Mouse (Mus musculus): Measurements from ENCODE around the gene Rem2. TPM values are rescaled to one million over a fixed set of nuclear protein-coding genes. Genes with fewer than 3 reads are reported as not detected.
A peak's percentile ranks its signal among the peaks of the same experiment; 100 is the strongest.

Rem2 gene
- total RNA-seq, 2 experiments from 2014 or later: 0.62 TPM; not detected in 1

GRCm38 (mm10) chr14:54487732-54488131, 11.8 kb downstream of the Rem2 start:
- ATAC-seq (replicated peaks; ENCODE audit: poor library complexity): no peak

GRCm38 (mm10) chr14:54488350-54488749, 12.4 kb downstream of the Rem2 start:
- ATAC-seq (replicated peaks; ENCODE audit: poor library complexity): no peak

- peak; percentile 73 for ATAC-seq (replicated peaks; ENCODE audit: poor library complexity)
These were observed 16.6 kb downstream of the Rem2 start for GRCm38 (mm10) chr14:54492345-54493131.

DNA sequence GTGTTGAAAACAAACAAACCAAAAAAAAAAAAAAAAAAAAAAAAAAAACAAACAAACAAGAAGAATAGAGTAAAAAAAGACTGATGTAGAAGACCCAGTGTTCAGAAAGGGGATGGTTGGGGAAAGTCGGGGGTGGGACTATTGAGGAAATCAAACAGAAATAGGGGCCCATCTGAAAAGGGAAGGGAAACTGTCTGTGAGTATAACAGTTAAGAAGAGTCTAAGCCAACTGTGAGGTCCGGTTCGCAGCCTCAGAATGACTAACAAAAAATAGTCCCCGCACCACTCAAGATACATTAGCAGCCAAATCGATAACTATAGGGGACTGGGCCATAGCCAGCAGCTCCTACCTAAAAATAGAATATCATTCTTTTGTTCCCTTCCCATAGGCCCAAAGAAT, 17.3 kb downstream of the Rem2 start:
- no peak for ATAC-seq (replicated peaks; ENCODE audit: poor library complexity)

DNA sequence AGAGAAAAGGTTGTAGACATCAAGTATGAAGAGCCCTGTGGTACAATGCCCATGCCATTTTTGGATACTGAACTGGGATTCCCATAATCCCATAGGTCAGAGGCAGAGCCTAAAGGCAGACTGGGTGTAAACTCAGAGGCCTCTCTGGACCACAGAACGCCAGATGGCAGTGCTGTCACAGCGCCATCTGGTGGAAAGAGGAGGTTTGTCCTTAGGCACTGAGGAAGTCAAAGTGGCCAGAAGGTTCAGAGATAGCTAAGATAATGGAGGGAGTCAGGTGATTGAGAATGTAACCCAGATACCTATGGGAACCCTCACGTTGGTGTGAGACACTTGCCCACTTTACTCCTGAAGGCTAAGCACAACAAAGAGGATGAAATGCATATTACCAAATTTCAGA, 18.3 kb downstream of the Rem2 start:
- peak; percentile 90 for ATAC-seq (replicated peaks; ENCODE audit: poor library complexity)

DNA sequence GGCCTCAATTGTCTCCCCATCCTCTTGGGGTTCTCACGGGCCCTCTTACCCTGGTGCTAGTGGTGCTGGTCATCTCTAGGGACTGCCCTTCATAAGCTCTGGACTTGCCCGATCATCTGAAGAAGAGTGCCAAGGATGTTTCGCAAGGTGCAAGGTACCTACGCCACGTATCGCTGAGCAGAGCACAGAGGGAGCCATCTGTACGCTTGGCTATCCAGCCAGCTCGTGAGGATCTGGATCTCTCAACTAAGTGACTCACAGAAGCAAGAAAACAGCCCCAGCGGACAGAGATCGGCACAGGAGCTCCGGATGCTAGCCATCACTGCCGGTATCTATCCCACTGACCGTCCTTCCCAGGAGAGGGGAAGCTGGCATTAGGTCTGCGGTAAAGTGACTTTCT, 20.8 kb downstream of the Rem2 start:
- ATAC-seq (replicated peaks; ENCODE audit: poor library complexity): no peak

GRCm38 (mm10) chr14:54499330-54499729, 23.4 kb downstream of the Rem2 start:
- no peak for ATAC-seq (replicated peaks; ENCODE audit: poor library complexity)

- ATAC-seq (replicated peaks; ENCODE audit: poor library complexity): no peak
These were observed 25.5 kb downstream of the Rem2 start for GRCm38 (mm10) chr14:54501365-54501764.

DNA sequence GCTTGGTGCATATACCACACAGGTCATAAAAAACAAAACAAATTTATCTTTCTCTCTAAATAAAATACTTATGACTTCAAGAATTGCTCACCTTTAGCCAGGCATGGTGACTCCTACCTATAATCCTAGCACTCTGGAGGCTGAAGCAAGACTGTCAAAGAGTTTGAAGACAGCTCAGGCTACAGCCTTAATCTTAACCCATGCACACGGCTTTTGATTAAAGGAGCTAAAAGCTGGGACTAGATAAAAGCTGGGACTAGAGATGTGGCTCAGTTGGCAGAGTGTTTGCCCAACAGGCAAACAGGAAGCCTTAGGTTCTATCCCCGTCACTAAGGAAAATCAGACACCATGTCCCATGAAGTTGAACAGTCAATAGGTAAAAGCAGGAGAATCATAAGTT, 27.2 kb downstream of the Rem2 start:
- ATAC-seq (replicated peaks; ENCODE audit: poor library complexity): peak; percentile 74

DNA sequence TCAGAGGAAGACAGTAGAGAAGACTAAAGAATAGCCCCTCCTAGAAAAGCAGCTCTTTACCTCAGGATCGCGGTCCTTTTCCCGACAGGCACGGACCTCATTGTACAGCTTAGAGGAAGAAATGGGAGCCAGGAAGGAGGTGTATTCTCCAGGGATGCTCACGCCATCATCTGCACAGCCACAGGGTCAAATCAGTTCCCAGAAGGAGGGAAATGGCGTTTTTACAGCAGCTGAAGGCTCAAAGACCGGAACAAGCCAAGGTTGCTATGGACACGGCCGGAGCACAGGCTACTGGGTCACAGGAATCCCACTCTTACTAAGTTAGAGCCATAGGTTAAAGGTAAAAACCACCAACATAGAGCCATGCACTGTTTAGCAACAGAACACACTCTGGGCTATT, 33.9 kb downstream of the Rem2 start:
- ATAC-seq (replicated peaks; ENCODE audit: poor library complexity): no peak

DNA sequence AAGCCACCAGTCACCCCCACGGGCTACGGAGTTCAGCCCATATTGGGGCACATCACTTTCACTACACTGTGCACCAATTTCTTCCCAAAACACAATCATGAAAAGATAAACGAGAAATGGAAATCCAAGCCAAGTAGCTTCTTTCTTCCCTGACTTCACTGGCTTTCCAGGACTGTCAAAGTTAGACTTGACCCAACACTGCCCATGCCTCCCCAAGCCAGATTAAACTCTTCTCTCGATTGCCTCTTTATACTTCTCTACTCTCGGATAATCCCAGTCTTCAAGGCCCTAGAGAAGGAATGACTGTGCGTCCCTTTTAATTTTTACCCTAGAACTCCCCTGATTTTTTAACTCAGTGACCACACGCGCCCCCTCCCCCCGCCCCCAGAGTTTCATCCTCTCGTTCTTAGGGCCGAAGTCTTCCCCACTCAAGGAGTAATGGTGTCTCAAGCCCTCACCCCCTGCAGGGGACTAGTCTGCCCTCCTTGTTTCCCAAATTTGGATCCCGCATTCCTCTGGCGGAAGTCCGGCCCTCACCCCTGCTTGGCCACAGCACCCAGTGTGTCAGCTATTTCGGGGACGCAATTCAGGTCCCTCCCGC, 40.9 kb downstream of the Rem2 start:
- no peak; the same call in 1 of the 2 replicates for ATAC-seq (replicated peaks; ENCODE audit: poor library complexity)

DNA sequence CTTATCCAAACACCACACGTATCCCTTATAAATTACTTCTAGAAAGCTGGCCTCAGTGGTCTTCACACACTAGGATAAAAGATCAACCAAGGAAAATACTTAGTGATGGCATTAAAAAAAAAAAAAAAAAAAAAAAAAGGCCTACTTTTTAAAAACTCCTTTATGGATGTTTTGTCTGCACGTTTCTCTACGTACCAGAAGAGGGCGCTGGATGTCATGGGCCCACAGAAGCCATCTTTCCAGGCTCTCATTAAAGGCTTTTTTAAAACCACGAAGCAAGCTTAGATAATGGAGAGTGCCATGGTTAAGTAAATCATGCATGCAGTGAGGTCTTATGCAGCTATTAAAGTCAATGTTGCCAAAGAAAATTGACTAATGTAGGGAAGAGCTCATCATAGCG, 47.7 kb downstream of the Rem2 start:
- ATAC-seq (replicated peaks; ENCODE audit: poor library complexity): peak; percentile 58

GRCm38 (mm10) chr14:54527227-54528006, 51.5 kb downstream of the Rem2 start:
- ATAC-seq (replicated peaks; ENCODE audit: poor library complexity): no peak

DNA sequence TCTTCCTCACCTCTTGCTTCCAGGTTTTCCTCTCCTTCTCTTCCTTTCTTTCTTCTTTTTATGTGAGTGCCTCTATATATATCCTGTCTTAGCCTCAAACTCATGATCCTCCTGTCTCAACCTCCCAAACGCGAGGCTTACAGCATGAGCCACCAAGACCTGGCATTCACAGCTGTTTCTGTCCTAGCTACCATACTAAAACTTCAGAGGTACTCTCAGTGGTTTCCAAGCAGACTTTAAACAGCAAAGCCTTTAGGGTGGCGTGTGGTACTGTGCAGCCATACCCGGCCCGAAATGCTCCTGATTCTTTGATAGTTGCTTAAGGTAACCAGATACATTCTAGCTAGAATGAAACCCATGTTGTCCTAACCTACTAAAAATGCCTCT, 52.1 kb downstream of the Rem2 start:
- no peak for ATAC-seq (replicated peaks; ENCODE audit: poor library complexity)

DNA sequence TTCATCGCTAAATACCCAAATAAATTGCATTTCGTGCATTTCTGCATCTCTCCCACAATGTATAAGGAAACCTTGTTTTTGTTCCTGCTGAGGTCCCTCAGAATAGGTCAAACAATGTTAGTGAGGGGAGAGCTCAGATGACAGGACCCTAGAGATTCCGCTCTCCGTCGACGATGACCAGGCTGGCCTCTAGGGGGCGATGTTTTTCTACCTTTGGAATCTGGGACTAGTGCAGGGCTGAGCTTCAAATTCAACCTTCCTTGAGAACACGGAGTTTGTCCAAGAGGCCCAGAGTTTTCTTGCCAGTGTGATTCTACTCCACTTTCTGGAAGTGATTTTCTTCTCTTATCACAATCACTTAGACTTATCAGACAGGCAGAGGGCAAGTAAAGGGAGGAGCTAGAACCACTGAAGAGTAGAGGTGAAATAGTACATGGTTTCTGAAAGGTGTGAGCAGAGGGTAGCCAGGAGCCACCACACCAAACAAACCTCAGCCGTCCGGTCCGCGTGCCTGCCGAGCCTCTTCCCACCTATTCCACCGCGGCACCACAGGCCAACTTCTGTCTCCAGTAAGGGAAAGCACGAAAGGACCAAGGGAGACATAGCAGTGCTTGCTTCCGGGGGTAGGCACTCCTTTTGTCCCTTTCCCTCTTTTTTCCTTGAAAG, 52.7 kb downstream of the Rem2 start:
- ATAC-seq (replicated peaks; ENCODE audit: poor library complexity): peak; percentile 88

Other genes with a start within 250 kb of the Rem2 start
- gene Dad1, start 222.0 kb upstream of the Rem2 start, total RNA-seq (2015): 228 and 315 TPM in 2 replicates
- 125 and 135 TPM in 2 replicates for gene Dad1, start 222.0 kb upstream of the Rem2 start, total RNA-seq (2017)
- gene Abhd4, start 221.9 kb upstream of the Rem2 start, total RNA-seq (2015): 34.6 and 44.2 TPM in 2 replicates
- 20.4 and 33.1 TPM in 2 replicates for gene Abhd4, start 221.9 kb upstream of the Rem2 start, total RNA-seq (2017)
- not detected in 2 replicates for gene Olfr49, start 191.2 kb upstream of the Rem2 start, total RNA-seq (2015)
- not detected in 2 replicates for gene Olfr49, start 191.2 kb upstream of the Rem2 start, total RNA-seq (2017)
- 49.6 and 56.2 TPM in 2 replicates for gene Oxa1l, start 115.3 kb upstream of the Rem2 start, total RNA-seq (2015)
- gene Oxa1l, start 115.3 kb upstream of the Rem2 start, total RNA-seq (2017): 37.0 and 37.9 TPM in 2 replicates
- 2.7 and 3.5 TPM in 2 replicates for gene Slc7a7, start 58.3 kb upstream of the Rem2 start, total RNA-seq (2015)
- gene Slc7a7, start 58.3 kb upstream of the Rem2 start, total RNA-seq (2017): 5.4 and 6.4 TPM in 2 replicates
- gene Mrpl52, start 49.2 kb upstream of the Rem2 start, total RNA-seq (2015): 118 and 124 TPM in 2 replicates
- 75.1 and 86.7 TPM in 2 replicates for gene Mrpl52, start 49.2 kb upstream of the Rem2 start, total RNA-seq (2017)
- gene Mmp14, start 44.5 kb upstream of the Rem2 start, total RNA-seq (2015): 2.1 and 4.5 TPM in 2 replicates
- gene Mmp14, start 44.5 kb upstream of the Rem2 start, total RNA-seq (2017): 3.0 and 4.1 TPM in 2 replicates
- 23.5 and 25.0 TPM in 2 replicates for gene Lrp10, start 12.0 kb upstream of the Rem2 start, total RNA-seq (2015)
- gene Lrp10, start 12.0 kb upstream of the Rem2 start, total RNA-seq (2017): 27.4 and 37.2 TPM in 2 replicates
- 57.3 and 76.3 TPM in 2 replicates for gene Prmt5, start 41.4 kb downstream of the Rem2 start, total RNA-seq (2015)
- 62.1 and 66.6 TPM in 2 replicates for gene Prmt5, start 41.4 kb downstream of the Rem2 start, total RNA-seq (2017)
- gene Haus4, start 78.5 kb downstream of the Rem2 start, total RNA-seq (2015): 62.1 and 62.7 TPM in 2 replicates
- gene Haus4, start 78.5 kb downstream of the Rem2 start, total RNA-seq (2017): 90.7 and 94.0 TPM in 2 replicates
- gene Ajuba, start 101.5 kb downstream of the Rem2 start, total RNA-seq (2015): 1.2 and 2.1 TPM in 2 replicates
- gene Ajuba, start 101.5 kb downstream of the Rem2 start, total RNA-seq (2017): 0.29 and 1.2 TPM in 2 replicates
- 6.9 and 14.0 TPM in 2 replicates for gene 4931414P19Rik, start 129.9 kb downstream of the Rem2 start, total RNA-seq (2015)
- 5.1 TPM in 2 replicates for gene 4931414P19Rik, start 129.9 kb downstream of the Rem2 start, total RNA-seq (2017)
- gene Psmb5, start 141.9 kb downstream of the Rem2 start, total RNA-seq (2015): 189 and 217 TPM in 2 replicates
- 58.9 and 64.6 TPM in 2 replicates for gene Psmb5, start 141.9 kb downstream of the Rem2 start, total RNA-seq (2017)
- not detected in 2 replicates for gene Psmb11, start 145.3 kb downstream of the Rem2 start, total RNA-seq (2015)
- gene Psmb11, start 145.3 kb downstream of the Rem2 start, total RNA-seq (2017): 0.04 TPM in 1 of 2 replicates, not detected in the other
- not detected in 2 replicates for gene Gm17606, start 164.9 kb downstream of the Rem2 start, total RNA-seq (2015)
- not detected in 2 replicates for gene Gm17606, start 164.9 kb downstream of the Rem2 start, total RNA-seq (2017)
- gene Cdh24, start 165.3 kb downstream of the Rem2 start, total RNA-seq (2015): 0.39 and 0.62 TPM in 2 replicates
- gene Cdh24, start 165.3 kb downstream of the Rem2 start, total RNA-seq (2017): 0.71 and 0.92 TPM in 2 replicates
- 75.7 and 80.2 TPM in 2 replicates for gene 1700123O20Rik, start 210.1 kb downstream of the Rem2 start, total RNA-seq (2015)
- 47.3 and 52.3 TPM in 2 replicates for gene 1700123O20Rik, start 210.1 kb downstream of the Rem2 start, total RNA-seq (2017)
- gene Acin1, start 210.8 kb downstream of the Rem2 start, total RNA-seq (2015): 170 and 177 TPM in 2 replicates
- 223 and 235 TPM in 2 replicates for gene Acin1, start 210.8 kb downstream of the Rem2 start, total RNA-seq (2017)
- gene Gm29776, start 222.7 kb downstream of the Rem2 start, total RNA-seq (2015): 0.12 TPM in 1 of 2 replicates, not detected in the other
- gene Gm29776, start 222.7 kb downstream of the Rem2 start, total RNA-seq (2017): not detected in 2 replicates
- gene Cebpe, start 236.1 kb downstream of the Rem2 start, total RNA-seq (2015): 24.2 and 33.5 TPM in 2 replicates
- gene Cebpe, start 236.1 kb downstream of the Rem2 start, total RNA-seq (2017): 52.6 and 82.0 TPM in 2 replicates